Mouse (Mus musculus) adrenal gland, postnatal 25 days (tissue): ENCODE measurements around the gene Rgr. TPM values are rescaled to one million over a fixed set of nuclear protein-coding genes. Genes with fewer than 3 reads are reported as not detected.
A peak's percentile ranks its signal among the peaks of the same experiment; 100 is the strongest.

Experiments
- DNase-seq: peaks from one replicate; pipeline ENCODE4 v3.0.0; 2021; ENCODE audit warnings: mixed read lengths
- long read RNA-seq: library from polyadenylated mRNA; stranded (forward); transcript quantifications from one replicate; pipeline ENCODE4 v2.0.0, GENCODE M21; 2021
- total RNA-seq: library from RNA; stranded (reverse); gene quantifications from 2 replicates; pipeline ENCODE4 v1.2.3, GENCODE M21; 2021

Gene Rgr
- not detected in 2 replicates for total RNA-seq
- long read RNA-seq: 0 reads

GRCm38 (mm10) chr14:37048914-37049410 is at the start of gene Rgr:
Gene Rgr (minus strand): TSS chr14:37048964.
- DNase-seq: no peak

- peak; percentile 14 for DNase-seq
Measured at GRCm38 (mm10) chr14:37097956-37098530, 49.3 kb upstream of the Rgr start, which contains the start of gene Cdhr1. Gene Cdhr1 (minus strand): TSS chr14:37098347.

DNA sequence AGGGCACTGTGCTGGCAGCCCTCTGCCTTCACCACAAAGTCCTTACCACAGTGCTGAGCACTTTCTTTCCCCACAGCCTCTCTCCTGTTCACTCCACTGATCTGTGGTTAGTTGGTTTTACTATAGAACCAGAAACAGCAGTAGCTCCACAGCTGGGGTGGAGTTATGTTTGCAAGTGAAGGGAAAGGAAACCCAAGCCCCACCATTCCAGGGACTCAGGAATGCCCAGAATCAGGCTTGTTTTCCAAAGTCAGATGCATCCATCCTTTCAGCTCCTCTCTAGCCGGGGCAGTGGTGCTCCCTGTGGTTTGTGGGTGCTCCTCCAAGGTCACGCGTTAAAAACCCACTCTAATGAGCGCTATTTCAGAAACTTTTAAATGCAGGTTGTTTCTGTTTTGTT is 46.8 kb upstream of the Rgr start:
- DNase-seq: no peak

- no peak for DNase-seq
Measured at GRCm38 (mm10) chr14:37094436-37094835, 45.7 kb upstream of the Rgr start.

- DNase-seq: no peak
Measured at GRCm38 (mm10) chr14:37083755-37084154, 35.0 kb upstream of the Rgr start.

GRCm38 (mm10) chr14:37080724-37081123 is 32.0 kb upstream of the Rgr start:
- no peak for DNase-seq

DNA sequence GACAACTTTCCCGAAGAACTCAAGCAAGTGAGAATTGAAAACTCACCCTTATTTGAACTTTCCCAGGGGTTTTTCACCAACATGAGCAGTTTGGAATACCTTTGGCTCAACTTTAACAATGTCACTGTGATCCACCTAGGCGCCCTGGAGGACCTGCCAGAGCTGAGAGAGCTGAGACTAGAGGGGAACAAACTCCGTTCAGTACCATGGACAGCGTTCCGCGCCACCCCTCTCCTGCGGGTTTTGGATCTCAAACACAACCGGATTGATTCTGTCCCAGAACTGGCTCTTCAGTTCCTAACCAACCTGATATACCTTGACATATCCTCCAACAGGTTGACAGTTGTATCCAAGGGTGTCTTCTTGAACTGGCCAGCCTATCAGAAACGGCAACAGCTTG is 19.8 kb upstream of the Rgr start:
- peak; percentile 71 for DNase-seq

GRCm38 (mm10) chr14:37067629-37068028 is 18.9 kb upstream of the Rgr start, which contains the start of gene Lrit2:
Gene Lrit2 (plus strand): TSS chr14:37067929.
- no peak for DNase-seq

DNA sequence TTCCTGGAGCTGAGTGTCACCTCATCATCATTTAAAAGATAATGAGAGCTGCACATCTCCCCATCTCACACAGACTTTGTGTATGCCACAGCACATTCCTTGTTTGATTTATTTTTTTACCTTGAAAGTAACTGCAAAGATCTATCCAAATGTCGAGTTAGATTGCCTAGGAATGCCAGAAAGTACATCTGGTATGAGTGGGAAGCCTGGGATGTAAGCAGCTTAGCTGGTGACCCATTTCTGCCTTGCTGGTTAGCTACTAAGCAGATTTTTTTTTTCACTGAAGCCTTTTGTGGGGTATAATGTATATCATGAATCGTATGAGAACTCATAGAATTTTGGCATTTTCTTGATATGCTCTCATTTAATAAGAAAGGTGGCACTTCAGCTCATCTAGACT is 17.9 kb upstream of the Rgr start:
- DNase-seq: no peak

- DNase-seq: no peak
Measured at GRCm38 (mm10) chr14:37064849-37065248, 16.1 kb upstream of the Rgr start.

GRCm38 (mm10) chr14:37034432-37034831 is 14.3 kb downstream of the Rgr start:
- no peak for DNase-seq

DNA sequence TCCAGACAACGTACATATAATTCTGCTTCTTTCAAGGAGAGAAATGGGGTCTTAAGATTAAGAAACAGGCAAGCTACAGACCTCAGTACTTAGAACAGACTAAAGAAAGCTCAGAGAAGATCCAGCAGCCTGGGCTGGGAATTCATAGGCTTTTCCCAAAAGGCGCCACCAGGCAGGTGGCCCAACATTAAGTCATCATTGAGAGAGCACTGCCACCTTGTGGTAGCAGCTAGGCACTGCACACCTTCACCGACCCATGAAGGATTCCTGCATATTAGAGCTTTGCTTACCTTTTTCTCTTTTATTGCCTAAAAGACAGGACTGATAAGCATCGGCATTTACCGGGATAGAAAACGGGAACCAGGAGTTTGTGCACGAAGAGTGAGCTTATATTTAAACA is 15.5 kb downstream of the Rgr start:
- peak; percentile 70 for DNase-seq

GRCm38 (mm10) chr14:37032481-37033104 is 16.2 kb downstream of the Rgr start:
- DNase-seq: no peak

- DNase-seq: no peak
Measured at GRCm38 (mm10) chr14:37028555-37028954, 20.2 kb downstream of the Rgr start.

DNA sequence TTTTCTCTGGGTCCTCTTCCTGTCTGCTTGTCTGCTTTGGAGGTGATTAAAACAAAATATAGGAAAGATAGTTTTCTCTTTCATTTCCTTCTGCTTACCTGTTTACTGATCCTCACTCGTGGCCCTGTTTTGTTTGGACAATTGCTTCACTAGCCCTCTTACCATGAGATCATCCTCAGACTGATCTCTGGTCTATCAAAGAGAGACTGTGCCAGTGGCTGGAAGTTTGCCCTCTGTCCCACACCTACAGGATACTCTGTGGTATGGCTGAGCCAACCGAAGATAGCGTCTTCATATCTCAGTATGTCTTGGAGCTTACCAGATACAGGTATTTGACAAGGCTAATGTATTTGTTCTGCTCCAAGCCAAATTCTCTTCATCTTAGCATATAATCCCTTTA is 20.8 kb downstream of the Rgr start:
- no peak for DNase-seq

GRCm38 (mm10) chr14:37027248-37027933 is 21.4 kb downstream of the Rgr start:
- no peak for DNase-seq

- peak; percentile 9 for DNase-seq
Measured at GRCm38 (mm10) chr14:37015894-37016293, 32.9 kb downstream of the Rgr start.

- DNase-seq: no peak
Measured at GRCm38 (mm10) chr14:37013644-37014043, 35.1 kb downstream of the Rgr start.

DNA sequence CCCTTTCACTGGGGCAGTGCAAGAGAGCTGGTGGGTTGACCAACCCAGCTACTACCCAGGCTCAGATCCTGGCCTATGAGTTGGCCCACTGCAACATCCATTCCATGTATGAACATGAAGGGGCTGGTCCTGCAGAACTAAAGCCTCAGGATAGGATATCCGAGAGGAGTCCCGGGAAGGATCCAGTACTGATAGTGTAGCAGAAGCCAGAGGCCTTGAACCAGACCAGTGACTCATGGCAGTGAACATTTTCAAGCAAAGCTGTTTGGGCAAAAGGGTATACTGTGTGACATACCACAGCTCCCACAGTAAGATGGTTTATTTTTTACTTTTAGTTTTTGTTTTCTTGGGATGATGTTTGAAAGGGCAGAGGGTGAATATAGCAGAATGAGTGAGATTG is 39.1 kb downstream of the Rgr start:
- DNase-seq: peak; percentile 13

GRCm38 (mm10) chr14:37006489-37006888 is 42.3 kb downstream of the Rgr start:
- DNase-seq: no peak

- no peak for DNase-seq
Measured at GRCm38 (mm10) chr14:37005865-37006264, 42.9 kb downstream of the Rgr start.

GRCm38 (mm10) chr14:37003431-37004095 is 45.2 kb downstream of the Rgr start:
- DNase-seq: no peak

DNA sequence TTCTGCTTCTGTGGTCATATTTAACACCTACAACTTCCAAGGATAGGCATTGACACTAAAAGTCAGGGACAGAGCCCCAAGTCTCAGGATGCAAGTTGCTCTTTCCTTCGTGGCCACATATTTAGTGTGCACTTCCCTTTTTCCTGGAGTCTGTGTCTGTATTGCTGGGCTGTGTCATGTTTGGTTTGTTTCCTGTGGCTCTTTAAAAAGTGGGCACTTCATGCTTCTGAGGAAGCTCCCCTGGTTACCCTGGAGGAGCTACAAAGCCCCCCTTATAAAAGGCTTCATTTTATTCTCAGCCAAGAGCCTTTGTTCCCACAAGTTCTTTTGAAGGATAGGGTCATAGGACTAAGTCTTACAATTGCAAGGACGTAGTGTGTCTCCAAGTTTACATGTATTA is 45.9 kb downstream of the Rgr start:
- DNase-seq: no peak
